Mouse (Mus musculus) MN1 (cell line): ENCODE results near the gene F2rl1.

Experiments used
- DNase-seq: peaks from one replicate; pipeline ENCODE4 v3.0.0-alpha.2; 2016; ENCODE audit warnings: low spot score

F2rl1 gene

GRCm38 (mm10) chr13:95524674-95525491 is at the start of gene F2rl1:
Gene F2rl1, minus strand, starts transcription at chr13:95525227.
- DNase-seq: no peak

GRCm38 (mm10) chr13:95570877-95571276 is 45.9 kb upstream of the F2rl1 start:
- DNase-seq: no peak

- no peak for DNase-seq
Observed at GRCm38 (mm10) chr13:95569326-95569725, 44.3 kb upstream of the F2rl1 start.

- no peak for DNase-seq
Observed at GRCm38 (mm10) chr13:95568336-95568735, 43.3 kb upstream of the F2rl1 start.

- no peak for DNase-seq
Observed at GRCm38 (mm10) chr13:95566841-95567551, 42.0 kb upstream of the F2rl1 start.

GRCm38 (mm10) chr13:95563693-95564092 is 38.7 kb upstream of the F2rl1 start:
- DNase-seq: peak; percentile 70

- no peak for DNase-seq
Observed at GRCm38 (mm10) chr13:95563066-95563610, 38.1 kb upstream of the F2rl1 start.

GRCm38 (mm10) chr13:95557326-95557725 is 32.3 kb upstream of the F2rl1 start:
- no peak for DNase-seq

- DNase-seq: no peak
Observed at GRCm38 (mm10) chr13:95553885-95554492, 29.0 kb upstream of the F2rl1 start.

- DNase-seq: no peak
Observed at GRCm38 (mm10) chr13:95550636-95551370, 25.8 kb upstream of the F2rl1 start.

GRCm38 (mm10) chr13:95549421-95549820 is 24.4 kb upstream of the F2rl1 start:
- DNase-seq: no peak

GRCm38 (mm10) chr13:95548856-95549255 is 23.8 kb upstream of the F2rl1 start:
- DNase-seq: peak; percentile 31

- peak; percentile 71 for DNase-seq
Observed at GRCm38 (mm10) chr13:95548291-95548789, 23.3 kb upstream of the F2rl1 start.

- DNase-seq: no peak
Observed at GRCm38 (mm10) chr13:95547090-95547611, 22.1 kb upstream of the F2rl1 start.

GRCm38 (mm10) chr13:95546251-95546650 is 21.2 kb upstream of the F2rl1 start:
- DNase-seq: no peak

- no peak for DNase-seq
Observed at GRCm38 (mm10) chr13:95545729-95546186, 20.7 kb upstream of the F2rl1 start.

GRCm38 (mm10) chr13:95538021-95538420 is 13.0 kb upstream of the F2rl1 start:
- no peak for DNase-seq

GRCm38 (mm10) chr13:95536117-95536493 is 11.1 kb upstream of the F2rl1 start:
- DNase-seq: no peak

- no peak for DNase-seq
Observed at GRCm38 (mm10) chr13:95535461-95536116, 10.6 kb upstream of the F2rl1 start.

- DNase-seq: no peak
Observed at GRCm38 (mm10) chr13:95535026-95535425, 10.0 kb upstream of the F2rl1 start.

- DNase-seq: no peak
Observed at GRCm38 (mm10) chr13:95534131-95534561, 9.1 kb upstream of the F2rl1 start.
